Mouse (Mus musculus) telencephalon, adult 2 months (tissue): ENCODE data around the gene Taf3.

Experiments used
- DNase-seq: peaks from one replicate; pipeline ENCODE4 v3.0.0-alpha.2; 2011; ENCODE audit warnings: low read depth, low spot score

The Taf3 gene

DNA sequence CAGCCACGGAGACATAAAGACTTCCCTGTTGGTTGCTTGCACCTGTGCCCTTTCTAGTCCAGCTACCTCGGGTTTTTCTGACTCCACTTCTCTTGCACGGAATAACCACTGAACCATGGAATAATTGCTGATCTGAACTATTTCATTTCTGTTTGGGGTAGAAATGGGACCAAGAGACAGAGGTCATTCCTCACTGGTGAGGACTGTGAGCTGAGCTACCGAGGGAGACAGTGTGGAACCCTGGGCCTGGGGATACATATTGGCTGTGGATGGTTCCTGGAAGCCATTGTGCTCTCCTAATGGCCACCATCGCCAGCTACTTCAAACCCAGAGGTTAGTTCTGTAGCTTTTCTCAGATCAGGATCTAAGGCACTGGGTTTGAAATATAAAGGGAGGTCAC, 157.5 kb downstream of the Taf3 start:
- no peak for DNase-seq

DNA sequence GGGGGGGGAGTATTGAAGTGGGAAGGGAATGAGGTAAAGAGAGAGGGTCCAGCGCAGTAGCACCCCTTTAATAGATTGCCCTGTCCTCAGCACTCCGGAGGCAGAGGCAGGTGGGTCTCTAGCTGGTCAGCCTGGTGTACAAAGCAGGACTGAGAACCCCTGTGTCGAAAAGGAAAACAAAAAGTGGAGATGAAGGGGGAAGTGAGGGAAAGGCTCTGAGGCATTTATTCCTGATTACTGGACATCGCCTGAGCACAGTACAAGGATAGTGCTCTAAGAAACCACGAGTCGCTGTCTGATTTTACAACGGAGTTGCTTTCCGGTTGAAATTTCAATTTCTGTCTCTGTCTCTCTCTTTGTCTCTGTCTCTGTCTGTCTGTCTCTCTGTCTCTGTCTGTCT, 158.1 kb downstream of the Taf3 start:
- no peak for DNase-seq

GRCm38 (mm10) chr2:9889651-9890183, 158.7 kb downstream of the Taf3 start, which contains the start of gene Gata3:
TSS of gene Gata3 (minus strand) at chr2:9890034.
- DNase-seq, result no peak

GRCm38 (mm10) chr2:9888913-9889650, 159.3 kb downstream of the Taf3 start, which contains the start of gene 9230102O04Rik:
TSS of gene 9230102O04Rik (minus strand) at chr2:9889540.
- DNase-seq, result no peak

- no peak for DNase-seq
These were observed 160.8 kb downstream of the Taf3 start for GRCm38 (mm10) chr2:9887636-9888035.

- DNase-seq, result no peak
These were observed 161.3 kb downstream of the Taf3 start for GRCm38 (mm10) chr2:9886921-9887610.

DNA sequence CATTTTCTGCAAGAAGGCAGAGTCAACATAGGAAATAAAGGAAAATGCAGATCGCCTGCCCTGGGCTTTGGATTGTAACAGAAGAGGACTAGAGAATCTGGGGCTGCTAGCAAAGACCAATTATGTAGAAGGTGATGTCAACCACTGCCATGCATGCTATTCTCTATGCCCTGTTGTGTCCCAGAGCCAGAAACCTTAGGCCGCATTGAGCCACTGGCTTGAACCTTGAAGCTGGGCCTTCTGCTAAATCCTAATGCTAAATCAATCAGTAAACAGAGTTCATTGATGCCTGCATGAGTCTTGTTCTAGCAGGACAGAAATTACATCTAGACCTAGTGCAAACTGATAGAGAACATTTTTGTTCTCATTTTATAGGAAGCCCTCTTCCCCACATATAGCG, 162.4 kb downstream of the Taf3 start:
- no peak for DNase-seq

DNA sequence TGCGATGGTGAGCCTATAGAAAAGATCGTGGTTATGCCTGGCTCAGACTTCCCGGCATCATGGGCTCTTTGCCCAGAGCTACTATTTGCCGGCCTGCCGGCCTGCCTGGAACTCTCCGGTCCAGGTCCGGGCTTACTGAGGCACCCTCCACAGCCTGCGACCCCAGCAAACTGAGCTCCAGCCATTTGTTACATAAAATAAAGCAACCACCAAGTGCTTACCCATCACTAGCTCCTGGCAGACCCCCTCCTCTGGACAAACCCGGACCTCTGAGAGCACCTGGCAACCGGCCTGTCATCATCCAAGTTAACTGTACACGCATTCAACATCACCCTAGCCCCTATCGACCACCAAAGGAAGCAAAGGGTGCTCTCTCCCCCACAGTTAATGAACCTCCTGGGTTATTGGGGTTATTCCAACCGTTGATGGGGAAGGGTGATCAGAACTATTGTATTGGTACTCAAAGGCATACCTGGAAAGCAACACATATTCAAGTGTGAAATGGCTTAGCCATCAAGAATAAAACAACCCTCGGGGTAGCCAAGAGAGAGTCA, 163.1 kb downstream of the Taf3 start:
- no peak for DNase-seq

DNA sequence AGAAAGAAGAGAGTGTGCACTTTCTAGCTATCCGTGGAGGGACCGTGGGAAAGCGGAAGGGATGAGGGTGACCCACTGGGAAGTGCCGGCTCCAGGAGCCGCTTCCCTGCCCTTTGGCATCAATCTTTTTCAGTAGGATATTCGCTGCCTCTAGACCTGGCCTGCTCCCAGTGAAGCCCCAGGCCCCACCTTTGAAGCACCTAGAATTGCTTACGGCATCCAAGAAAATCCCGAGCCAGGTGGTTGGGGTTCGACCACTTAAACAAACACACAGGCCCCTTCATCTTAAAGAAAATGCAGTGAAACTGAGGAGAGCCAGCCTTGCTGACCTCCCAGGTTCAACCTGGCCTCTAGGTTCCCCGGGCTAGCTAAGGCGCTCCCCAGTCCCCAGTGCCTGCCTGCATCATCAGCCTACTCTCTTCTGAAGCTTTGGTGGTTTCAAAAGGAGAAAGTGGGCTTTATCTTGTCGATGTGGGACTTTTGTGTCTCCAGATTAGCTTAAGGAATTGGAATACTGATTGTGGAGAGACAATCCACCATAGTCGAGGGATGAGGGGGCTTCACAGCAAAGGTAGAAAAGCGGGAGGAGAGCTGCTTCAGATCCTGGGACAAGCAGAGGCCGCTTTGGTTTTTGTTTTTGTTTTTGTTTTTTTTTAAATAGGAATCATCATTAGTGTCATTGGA, 163.7 kb downstream of the Taf3 start:
- DNase-seq, result no peak

DNA sequence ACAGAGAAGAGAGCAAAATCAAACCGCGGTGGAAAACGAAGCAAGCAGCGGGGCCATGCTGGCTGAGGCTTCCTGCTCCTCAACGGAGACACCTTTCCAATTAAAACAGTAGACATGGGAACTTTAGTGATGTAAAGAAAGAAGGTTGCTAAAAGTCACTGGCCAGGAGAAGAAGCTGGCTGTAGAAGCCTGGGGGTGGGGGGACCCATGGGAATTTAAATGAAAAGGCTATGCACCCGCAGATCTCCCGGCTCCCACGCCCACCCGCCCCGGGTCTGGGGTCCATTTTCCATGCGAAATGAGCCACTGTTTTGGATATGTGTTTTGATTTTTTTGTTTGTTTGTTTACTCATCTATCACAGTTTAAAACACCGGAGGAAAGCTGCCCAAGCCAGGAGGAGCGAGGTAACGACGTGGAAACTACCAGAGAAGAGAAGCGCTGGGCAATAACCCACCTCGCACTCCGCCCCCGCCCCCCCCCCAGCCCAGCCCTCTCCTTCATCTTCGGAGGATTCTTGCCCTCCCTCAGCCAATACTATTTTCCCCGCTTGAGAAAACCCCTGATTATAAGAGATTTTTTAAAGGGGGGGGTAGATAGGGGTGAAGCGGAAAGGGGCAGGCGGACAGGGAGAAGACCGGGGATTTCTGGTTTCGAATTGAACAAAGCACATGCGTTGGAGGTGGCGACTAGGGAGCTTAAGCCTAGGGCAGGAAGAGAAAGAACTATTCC, 164.4 kb downstream of the Taf3 start:
- DNase-seq, result no peak

DNA sequence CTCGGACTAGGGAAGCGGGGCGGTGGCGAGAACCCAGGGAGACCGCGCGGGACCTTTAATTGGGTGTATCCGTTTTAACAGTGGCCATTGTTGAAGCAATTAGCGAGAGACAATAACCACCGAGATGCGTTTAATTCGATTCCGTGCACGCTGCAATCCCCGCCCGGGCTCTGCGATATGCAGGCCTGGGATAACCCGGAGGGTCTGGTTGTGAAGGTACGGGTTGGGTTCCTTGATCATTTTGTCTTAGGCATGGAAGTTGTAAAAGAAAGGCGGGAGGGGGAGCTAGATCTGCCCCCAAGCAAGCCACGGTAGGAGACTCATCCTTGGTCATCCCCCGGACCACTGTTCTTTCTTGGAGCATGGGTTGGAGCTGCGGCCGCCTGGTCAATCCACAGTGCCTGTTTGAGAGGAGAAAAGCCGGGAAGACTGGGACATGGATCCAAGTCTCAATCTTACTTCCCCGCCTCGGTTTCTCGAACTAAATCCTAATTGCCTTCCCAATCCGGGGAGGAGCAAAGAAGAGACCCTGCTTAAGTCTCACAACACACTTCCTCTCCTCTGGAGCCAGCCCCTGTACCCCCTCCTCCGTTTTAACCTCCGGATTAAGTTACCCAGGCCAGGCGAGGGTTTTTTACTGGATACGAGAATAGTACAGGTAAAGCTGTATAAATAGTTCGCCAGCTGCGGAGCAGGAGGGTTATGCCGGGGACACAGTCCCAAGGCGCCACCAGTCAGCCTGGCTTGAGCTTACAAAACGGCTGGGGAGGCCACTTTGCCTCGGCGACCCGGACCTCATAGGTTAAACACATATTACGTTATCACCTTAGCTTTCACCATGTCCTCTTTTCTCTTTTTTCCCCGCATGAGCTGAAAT, 165.2 kb downstream of the Taf3 start:
- DNase-seq, result no peak

GRCm38 (mm10) chr2:9882371-9882925, 165.9 kb downstream of the Taf3 start:
- no peak for DNase-seq

DNA sequence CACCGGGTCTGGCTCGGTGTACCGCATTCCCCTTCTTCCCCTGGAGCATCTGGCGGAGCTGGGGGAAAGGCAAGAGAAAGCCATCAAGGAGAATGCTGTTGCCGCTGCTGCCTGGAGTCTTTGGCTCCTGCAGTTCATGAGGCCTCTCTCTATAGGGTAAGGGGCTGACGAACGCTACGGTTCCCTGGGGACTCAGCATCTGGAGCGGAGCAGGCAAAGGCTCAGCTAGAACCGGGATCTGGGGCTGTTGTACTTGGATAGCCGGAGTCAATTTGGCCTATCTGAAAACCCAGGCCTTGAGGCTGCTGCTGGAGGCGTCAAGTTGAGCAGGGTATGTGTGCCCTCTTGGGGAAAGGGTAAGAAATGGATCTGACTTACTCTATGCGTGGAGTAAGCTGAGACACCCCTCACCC, 166.8 kb downstream of the Taf3 start:
- no peak for DNase-seq

- no peak for DNase-seq
These were observed 167.3 kb downstream of the Taf3 start, which contains the start of gene 4930412O13Rik for GRCm38 (mm10) chr2:9881051-9881591. TSS of gene 4930412O13Rik (plus strand) at chr2:9881252.

GRCm38 (mm10) chr2:9880271-9880670, 168.1 kb downstream of the Taf3 start:
- no peak for DNase-seq

DNA sequence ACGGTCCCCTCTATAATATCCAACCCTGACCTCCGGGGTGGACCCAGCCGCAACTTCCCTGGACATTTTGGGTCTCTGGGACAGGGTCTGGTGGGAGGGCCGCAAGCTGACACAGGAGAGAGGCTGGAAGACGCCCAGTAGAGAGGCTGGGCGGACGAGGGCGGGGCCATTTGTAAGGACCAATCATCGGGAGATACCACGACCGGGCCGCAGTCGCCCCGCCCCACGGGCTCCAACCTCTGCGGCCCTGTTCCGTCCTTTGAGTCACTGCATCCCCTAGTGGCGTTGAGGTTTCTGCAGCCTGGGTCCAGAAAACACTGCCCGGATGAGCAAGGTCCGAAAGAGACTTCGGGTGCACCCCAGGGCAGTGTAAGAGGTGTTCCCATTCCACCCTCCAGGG, 168.9 kb downstream of the Taf3 start:
- DNase-seq, result no peak

GRCm38 (mm10) chr2:9879092-9879491, 169.3 kb downstream of the Taf3 start:
- no peak for DNase-seq

DNA sequence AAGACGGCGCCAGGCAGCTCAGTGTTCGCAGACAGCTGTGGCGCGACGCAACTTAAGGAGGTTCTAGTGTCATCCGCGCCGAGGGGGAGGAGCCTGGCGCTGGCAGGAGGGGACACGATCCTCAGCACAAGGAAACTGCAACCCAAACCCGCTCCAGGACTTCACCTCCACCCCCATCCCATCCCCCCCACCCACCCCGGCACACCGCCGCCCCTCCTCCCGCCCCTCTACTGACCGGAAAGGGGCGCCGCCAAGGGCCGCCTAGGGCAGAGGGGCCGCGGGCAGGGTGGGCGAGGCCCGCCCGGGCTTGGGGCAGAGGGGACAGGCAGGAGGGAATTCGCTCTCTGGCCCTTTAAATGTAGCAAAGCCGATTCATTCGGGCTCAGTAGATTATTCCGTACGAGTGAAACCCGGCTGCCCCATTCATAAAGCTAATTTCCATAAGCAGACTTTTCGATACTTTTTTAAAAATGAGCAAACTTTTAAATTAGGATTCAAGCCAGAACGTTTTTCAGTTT, 169.8 kb downstream of the Taf3 start:
- no peak for DNase-seq

DNA sequence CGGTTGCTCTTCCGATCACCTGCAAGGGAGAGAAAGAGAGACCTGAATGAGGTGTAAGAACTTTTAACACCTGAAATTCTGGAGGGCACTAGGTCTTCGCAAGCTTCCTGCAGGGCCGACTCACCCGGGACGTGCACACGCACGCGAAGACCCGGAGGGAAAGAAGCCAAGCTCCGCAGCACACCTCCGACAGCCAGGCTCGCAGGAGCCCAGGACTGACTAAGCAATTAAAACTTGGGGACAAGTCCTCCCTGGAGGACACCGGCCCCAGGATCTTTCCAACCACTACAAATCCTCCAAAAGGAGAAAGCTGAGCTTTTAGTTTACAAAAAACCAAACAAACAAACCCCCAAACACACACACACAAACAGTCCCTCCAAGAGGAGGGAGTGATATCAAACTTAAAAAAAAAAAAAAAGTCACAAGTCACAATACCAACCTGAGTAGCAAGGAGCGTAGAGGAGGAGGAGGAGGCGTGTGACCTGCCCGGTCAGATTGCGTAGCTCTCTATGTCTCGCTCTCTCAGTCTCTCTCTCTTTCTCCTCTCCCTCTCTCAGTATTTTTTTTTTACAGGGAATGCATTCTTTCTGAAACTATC, 170.3 kb downstream of the Taf3 start:
- DNase-seq, result no peak
